Mouse (Mus musculus): ENCODE measurements around the gene Sccpdh. TPM values are rescaled to one million over a fixed set of nuclear protein-coding genes. Genes with fewer than 3 reads are reported as not detected.
A peak's percentile ranks its signal among the peaks of the same experiment; 100 is the strongest.

Gene Sccpdh
- polyA plus RNA-seq, 1 experiment: 38.8 TPM

- no peak overlapping the region for H3K27ac ChIP-seq (ENCODE audit: insufficient read depth, low read length)
- TF ChIP-seq POLR2A (IDR thresholded peaks at IDR 0.05; ENCODE audit: low read depth, low read length) (no peak), CTCF (IDR thresholded peaks at IDR 0.05; ENCODE audit: borderline replicate concordance, insufficient read depth, low read length) (no peak)
- H3K4me1 ChIP-seq (ENCODE audit: control insufficient read depth, insufficient read depth, low read length): no peaks in the 10 kb centered on the region
Observed at GRCm38 (mm10) chr1:179715786-179716185, 47.8 kb downstream of the Sccpdh start.

GRCm38 (mm10) chr1:179722811-179723469, 54.9 kb downstream of the Sccpdh start:
- no peaks in the 10 kb centered on the region for H3K4me1 ChIP-seq (ENCODE audit: control insufficient read depth, insufficient read depth, low read length)
- H3K27ac ChIP-seq (ENCODE audit: insufficient read depth, low read length): no peak overlapping the region
- no peak overlapping the region for H3K4me3 ChIP-seq (ENCODE audit: insufficient read depth, low read length)
- TF ChIP-seq POLR2A (IDR thresholded peaks at IDR 0.05; ENCODE audit: low read depth, low read length) (no peak), CTCF (IDR thresholded peaks at IDR 0.05; ENCODE audit: borderline replicate concordance, insufficient read depth, low read length) (no peak)

More at GRCm38 (mm10) chr1:179715786-179716185, 47.8 kb downstream of the Sccpdh start:
- no peak overlapping the region for H3K4me3 ChIP-seq (ENCODE audit: insufficient read depth, low read length)

- Histone ChIP-seq H3K4me3 (ENCODE audit: insufficient read depth, low read length) (no peak overlapping the region), H3K27ac (ENCODE audit: insufficient read depth, low read length) (no peak overlapping the region), H3K4me1 (ENCODE audit: control insufficient read depth, insufficient read depth, low read length) (no peaks in the 10 kb centered on the region)
- no peak for TF ChIP-seq CTCF (IDR thresholded peaks at IDR 0.05; ENCODE audit: borderline replicate concordance, insufficient read depth, low read length)
- no peak for TF ChIP-seq POLR2A (IDR thresholded peaks at IDR 0.05; ENCODE audit: low read depth, low read length)
Observed at GRCm38 (mm10) chr1:179728661-179729060, 60.7 kb downstream of the Sccpdh start.

- no peak overlapping the region for H3K27ac ChIP-seq (ENCODE audit: insufficient read depth, low read length)
- no peaks in the 10 kb centered on the region for H3K4me1 ChIP-seq (ENCODE audit: control insufficient read depth, insufficient read depth, low read length)
- TF ChIP-seq CTCF (IDR thresholded peaks at IDR 0.05; ENCODE audit: borderline replicate concordance, insufficient read depth, low read length) (no peak), POLR2A (IDR thresholded peaks at IDR 0.05; ENCODE audit: low read depth, low read length) (no peak)
- no peak overlapping the region for H3K4me3 ChIP-seq (ENCODE audit: insufficient read depth, low read length)
Observed at GRCm38 (mm10) chr1:179731391-179731790, 63.4 kb downstream of the Sccpdh start.

GRCm38 (mm10) chr1:179734500-179735474, 66.8 kb downstream of the Sccpdh start:
- TF ChIP-seq CTCF (IDR thresholded peaks at IDR 0.05; ENCODE audit: borderline replicate concordance, insufficient read depth, low read length) (0 out of 2 replicates have a peak, but pooled peaks have one; percentile 27), POLR2A (IDR thresholded peaks at IDR 0.05; ENCODE audit: low read depth, low read length) (no peak)
- Histone ChIP-seq H3K4me1 (ENCODE audit: control insufficient read depth, insufficient read depth, low read length) (no peaks in the 10 kb centered on the region), H3K4me3 (ENCODE audit: insufficient read depth, low read length) (no peak overlapping the region), H3K27ac (ENCODE audit: insufficient read depth, low read length) (no peak overlapping the region)

- Histone ChIP-seq H3K4me1 (ENCODE audit: control insufficient read depth, insufficient read depth, low read length) (no peaks in the 10 kb centered on the region), H3K27ac (ENCODE audit: insufficient read depth, low read length) (no peak overlapping the region), H3K4me3 (ENCODE audit: insufficient read depth, low read length) (no peak overlapping the region)
- TF ChIP-seq POLR2A (IDR thresholded peaks at IDR 0.05; ENCODE audit: low read depth, low read length): no peak
- TF ChIP-seq CTCF (IDR thresholded peaks at IDR 0.05; ENCODE audit: borderline replicate concordance, insufficient read depth, low read length): no peak
Observed at GRCm38 (mm10) chr1:179736483-179736882, 68.5 kb downstream of the Sccpdh start.

Other genes with a start within 250 kb of the Sccpdh start
- gene Smyd3, start 150.2 kb upstream of the Sccpdh start, polyA plus RNA-seq (2011; ENCODE audit: insufficient read length, low read depth, missing spikeins): 12.2 and 12.3 TPM in 2 replicates
- gene Tfb2m, start 121.9 kb upstream of the Sccpdh start, polyA plus RNA-seq (2011; ENCODE audit: insufficient read length, low read depth, missing spikeins): 30.3 and 35.1 TPM in 2 replicates
- 15.9 and 19.3 TPM in 2 replicates for gene Cnst, start 121.8 kb upstream of the Sccpdh start, polyA plus RNA-seq (2011; ENCODE audit: insufficient read length, low read depth, missing spikeins)
- gene Kif28, start 77.1 kb downstream of the Sccpdh start, polyA plus RNA-seq (2011; ENCODE audit: insufficient read length, low read depth, missing spikeins): not detected in 2 replicates
- gene Gm10518, start 135.2 kb downstream of the Sccpdh start, polyA plus RNA-seq (2011; ENCODE audit: insufficient read length, low read depth, missing spikeins): not detected in 2 replicates
- 85.9 and 93.0 TPM in 2 replicates for gene Ahctf1, start 135.5 kb downstream of the Sccpdh start, polyA plus RNA-seq (2011; ENCODE audit: insufficient read length, low read depth, missing spikeins)

Data from embryonic fibroblast, embryonic 13.5 days (primary cell).